Mouse (Mus musculus) hindbrain, embryonic 15.5 days (tissue): ENCODE measurements at regions not wholly inside any gene's neighbourhood (a gene's known extent, or its start where the extent isn't known, plus 50 kb on each side); places are given as distances from the start of the nearest gene placed in this dataset.

Source experiments
- ATAC-seq: fragments of 200-750 bp; cut with Nextera tagmentation; 2 replicates; pipeline ENCODE4 v1.8.0; 2017; ENCODE audit warnings: low read depth, moderate number of reproducible peaks, moderate TSS enrichment; ENCODE audit not compliant: low FRiP score
- H3K27ac ChIP-seq: fragments of 300-500 bp; sonication (generic); replicated peaks from 2 replicates; pipeline ENCODE4 v1.5.1; 2015; ENCODE audit warnings: mild to moderate bottlenecking, inconsistent platforms
- H3K27me3 ChIP-seq: fragments of 300-500 bp; sonication (generic); 2 replicates; pipeline ENCODE4 v1.6.1; 2015; ENCODE audit warnings: control low read depth, inconsistent platforms
- H3K36me3 ChIP-seq: fragments of 300-500 bp; sonication (generic); 2 replicates; pipeline ENCODE4 v1.6.1; 2015; ENCODE audit warnings: control low read depth, inconsistent platforms
- H3K4me1 ChIP-seq: fragments of 300-500 bp; sonication (generic); replicated peaks from 2 replicates; pipeline ENCODE4 v1.6.1; 2015; ENCODE audit warnings: control low read depth, inconsistent platforms
- H3K4me2 ChIP-seq: fragments of 300-500 bp; sonication (generic); 2 replicates; pipeline ENCODE4 v1.6.1; 2015; ENCODE audit warnings: moderate library complexity, mild to moderate bottlenecking, inconsistent platforms
- H3K4me3 ChIP-seq: fragments of 300-500 bp; sonication (generic); 2 replicates; pipeline ENCODE4 v1.5.1; 2015; ENCODE audit warnings: mild to moderate bottlenecking, inconsistent platforms
- H3K9ac ChIP-seq: fragments of 300-500 bp; sonication (generic); 2 replicates; pipeline ENCODE4 v1.6.1; 2015; ENCODE audit warnings: inconsistent platforms
- H3K9me3 ChIP-seq: fragments of 300-500 bp; sonication (generic); 2 replicates; pipeline ENCODE4 v1.6.1; 2016; ENCODE audit warnings: control low read depth, inconsistent platforms
- WGBS: fragments of 180-500 bp; shearing (Covaris S2); methylation state at CpG from one replicate; pipeline ENCODE4 v1.1.7; 2015; 5-methylcytosine and 5-hydroxymethylcytosine counted together

- Histone ChIP-seq H3K27ac (no peak overlapping the region), H3K4me1 (no peaks in the 10 kb centered on the region), H3K9me3 (no peaks in the 10 kb centered on the region), H3K4me2 (no peak overlapping the region), H3K9ac (no peak overlapping the region), H3K27me3 (no peaks in the 10 kb centered on the region), H3K36me3 (no peaks in the 10 kb centered on the region), H3K4me3 (no peak overlapping the region)
- 75% methylated on average over 4 of the region's 4 CpGs for WGBS
- no peak for ATAC-seq
Measured at GRCm38 (mm10) chr3:37868454-37868853, 144.2 kb upstream of the Gm5148 start.

- Histone ChIP-seq H3K4me2 (no peak overlapping the region), H3K27me3 (no peaks in the 10 kb centered on the region), H3K36me3 (no peaks in the 10 kb centered on the region), H3K9ac (no peak overlapping the region), H3K4me1 (0 out of 2 replicates have a peak, but pooled peaks cover 4% of the 10 kb centered on the region), H3K4me3 (no peak overlapping the region), H3K27ac (no peak overlapping the region), H3K9me3 (no peaks in the 10 kb centered on the region)
- ATAC-seq = no peak
- WGBS = 83% methylated on average over 9 of the region's 9 CpGs
Measured at GRCm38 (mm10) chr3:37862756-37863155, 138.5 kb upstream of the Gm5148 start.

- Histone ChIP-seq H3K27me3 (no peaks in the 10 kb centered on the region), H3K27ac (no peak overlapping the region), H3K9me3 (no peaks in the 10 kb centered on the region), H3K4me3 (no peak overlapping the region), H3K4me1 (0 out of 2 replicates have a peak, but pooled peaks cover 4% of the 10 kb centered on the region), H3K36me3 (no peaks in the 10 kb centered on the region), H3K9ac (no peak overlapping the region), H3K4me2 (no peak overlapping the region)
- ATAC-seq = no peak
- 71% methylated on average over 9 of the region's 9 CpGs for WGBS
Measured at GRCm38 (mm10) chr3:37860715-37861461, 136.6 kb upstream of the Gm5148 start.

GRCm38 (mm10) chr3:37860034-37860714, 135.9 kb upstream of the Gm5148 start:
- Histone ChIP-seq H3K36me3 (no peaks in the 10 kb centered on the region), H3K27me3 (no peaks in the 10 kb centered on the region), H3K4me3 (no peak overlapping the region), H3K4me2 (no peak overlapping the region), H3K4me1 (0 out of 2 replicates have a peak, but pooled peaks cover 4% of the 10 kb centered on the region), H3K9ac (no peak overlapping the region), H3K27ac (no peak overlapping the region), H3K9me3 (no peaks in the 10 kb centered on the region)
- ATAC-seq = peak; percentile 78; the same call in 1 of the 2 replicates
- 58% methylated on average over 13 of the region's 13 CpGs for WGBS

- Histone ChIP-seq H3K4me1 (0 out of 2 replicates have a peak, but pooled peaks cover 4% of the 10 kb centered on the region), H3K36me3 (no peaks in the 10 kb centered on the region), H3K27me3 (no peaks in the 10 kb centered on the region), H3K27ac (no peak overlapping the region), H3K4me2 (no peak overlapping the region), H3K9ac (no peak overlapping the region), H3K4me3 (no peak overlapping the region), H3K9me3 (no peaks in the 10 kb centered on the region)
- ATAC-seq = no peak
- WGBS = 87% methylated on average over 6 of the region's 6 CpGs
Measured at GRCm38 (mm10) chr3:37858624-37859302, 134.5 kb upstream of the Gm5148 start.

- Histone ChIP-seq H3K9me3 (no peaks in the 10 kb centered on the region), H3K36me3 (no peaks in the 10 kb centered on the region), H3K27ac (no peak overlapping the region), H3K4me2 (no peak overlapping the region), H3K4me3 (no peak overlapping the region), H3K27me3 (no peaks in the 10 kb centered on the region), H3K9ac (no peak overlapping the region), H3K4me1 (no peaks in the 10 kb centered on the region)
- no peak for ATAC-seq
- WGBS = 77% methylated on average over 3 of the region's 3 CpGs
Measured at GRCm38 (mm10) chr3:37846191-37847003, 122.1 kb upstream of the Gm5148 start.

- no peaks in the 10 kb centered on the region for H3K4me1 ChIP-seq
- WGBS = 83% methylated on average over 11 of the region's 11 CpGs
- H3K36me3 ChIP-seq = no peaks in the 10 kb centered on the region
- H3K9me3 ChIP-seq = no peaks in the 10 kb centered on the region
- H3K9ac ChIP-seq = no peak overlapping the region
- H3K27ac ChIP-seq = no peak overlapping the region
- no peak overlapping the region for H3K4me2 ChIP-seq
- H3K27me3 ChIP-seq = no peaks in the 10 kb centered on the region
- H3K4me3 ChIP-seq = no peak overlapping the region
- ATAC-seq = no peak
Measured at GRCm38 (mm10) chr3:37845313-37846023, 121.2 kb upstream of the Gm5148 start.

- Histone ChIP-seq H3K27me3 (no peaks in the 10 kb centered on the region), H3K9ac (no peak overlapping the region), H3K36me3 (no peaks in the 10 kb centered on the region), H3K4me3 (no peak overlapping the region), H3K27ac (no peak overlapping the region), H3K4me2 (no peak overlapping the region), H3K9me3 (no peaks in the 10 kb centered on the region), H3K4me1 (no peaks in the 10 kb centered on the region)
- no peak for ATAC-seq
- 85% methylated on average over 8 of the region's 8 CpGs for WGBS
Measured at GRCm38 (mm10) chr3:37844731-37845312, 120.5 kb upstream of the Gm5148 start.

- no peaks in the 10 kb centered on the region for H3K9me3 ChIP-seq
- H3K4me3 ChIP-seq = no peak overlapping the region
- no peak overlapping the region for H3K9ac ChIP-seq
- H3K4me1 ChIP-seq = no peaks in the 10 kb centered on the region
- no peaks in the 10 kb centered on the region for H3K27me3 ChIP-seq
- no peaks in the 10 kb centered on the region for H3K36me3 ChIP-seq
- no peak overlapping the region for H3K27ac ChIP-seq
- no peak for ATAC-seq
- 68% methylated on average over 7 of the region's 7 CpGs for WGBS
- H3K4me2 ChIP-seq = no peak overlapping the region
Measured at GRCm38 (mm10) chr3:37842289-37842688, 118.0 kb upstream of the Gm5148 start.

GRCm38 (mm10) chr3:37838896-37839295, 114.6 kb upstream of the Gm5148 start:
- Histone ChIP-seq H3K27ac (no peak overlapping the region), H3K27me3 (no peaks in the 10 kb centered on the region), H3K4me1 (no peaks in the 10 kb centered on the region), H3K9ac (no peak overlapping the region), H3K36me3 (no peaks in the 10 kb centered on the region), H3K9me3 (no peaks in the 10 kb centered on the region), H3K4me3 (no peak overlapping the region), H3K4me2 (no peak overlapping the region)
- 78% methylated on average over 11 of the region's 11 CpGs for WGBS
- no peak for ATAC-seq

- H3K4me1 ChIP-seq = no peaks in the 10 kb centered on the region
- H3K27me3 ChIP-seq = no peaks in the 10 kb centered on the region
- WGBS = 81% methylated on average over 5 of the region's 5 CpGs
- H3K4me2 ChIP-seq = no peak overlapping the region
- no peaks in the 10 kb centered on the region for H3K9me3 ChIP-seq
- H3K36me3 ChIP-seq = no peaks in the 10 kb centered on the region
- H3K27ac ChIP-seq = no peak overlapping the region
- H3K9ac ChIP-seq = no peak overlapping the region
- H3K4me3 ChIP-seq = no peak overlapping the region
- no peak for ATAC-seq
Measured at GRCm38 (mm10) chr3:37836749-37837148, 112.5 kb upstream of the Gm5148 start.
